Mouse (Mus musculus) forebrain, postnatal 0 days (tissue): ENCODE measurements around the gene Lix1l. TPM values are rescaled to one million over a fixed set of nuclear protein-coding genes. Genes with fewer than 3 reads are reported as not detected.
A peak's percentile ranks its signal among the peaks of the same experiment; 100 is the strongest.

ENCODE experiments used
- ATAC-seq: fragments of 200-750 bp; cut with Nextera tagmentation; 2 replicates; pipeline ENCODE4 v1.8.0; 2017; ENCODE audit warnings: mild to moderate bottlenecking, moderate library complexity
- DNase-seq: peaks from one replicate; pipeline ENCODE4 v3.0.0-alpha.2; 2015
- H3K27ac ChIP-seq: fragments of 300-500 bp; sonication (generic); 2 replicates; pipeline ENCODE4 v1.5.1; 2014; ENCODE audit warnings: low read depth, mild to moderate bottlenecking, antibody characterized with exemption, low read length, moderate library complexity, mixed read lengths
- H3K27me3 ChIP-seq: fragments of 300-500 bp; sonication (generic); 2 replicates; pipeline ENCODE4 v1.6.1; 2014; ENCODE audit warnings: mild to moderate bottlenecking, low read length, mixed read lengths; ENCODE audit not compliant: insufficient read depth
- H3K36me3 ChIP-seq: fragments of 300-500 bp; sonication (generic); 2 replicates; pipeline ENCODE4 v1.6.1; 2014; ENCODE audit warnings: mild to moderate bottlenecking, moderate library complexity; ENCODE audit not compliant: insufficient read depth
- H3K4me1 ChIP-seq: fragments of 300-500 bp; sonication (generic); 2 replicates; pipeline ENCODE4 v1.6.1; 2014; ENCODE audit warnings: antibody characterized with exemption; ENCODE audit not compliant: insufficient read depth
- H3K4me2 ChIP-seq: fragments of 300-500 bp; sonication (generic); 2 replicates; pipeline ENCODE4 v1.6.1; 2014; ENCODE audit warnings: low read depth, mild to moderate bottlenecking, moderate library complexity
- H3K4me3 ChIP-seq: fragments of 300-500 bp; sonication (generic); 2 replicates; pipeline ENCODE4 v1.5.1; 2014; ENCODE audit warnings: low read depth, low read length, mixed read lengths
- H3K9ac ChIP-seq: fragments of 300-500 bp; sonication (generic); 2 replicates; pipeline ENCODE4 v1.6.1; 2014; ENCODE audit warnings: mild to moderate bottlenecking
- H3K9me3 ChIP-seq: fragments of 300-500 bp; sonication (generic); 2 replicates; pipeline ENCODE4 v1.6.1; 2016; ENCODE audit warnings: low read length
- CTCF ChIP-seq: sonication (generic); IDR thresholded peaks from 2 replicates; pipeline ENCODE4 v1.5.1; 2016; ENCODE audit warnings: antibody characterized with exemption, control low read depth, low read depth
- WGBS: fragments of 180-500 bp; shearing (Covaris S2); extraction: QIAGEN DNeasy Blood & Tissue Kit; methylation state at CpG from one replicate; pipeline ENCODE4 v1.1.7; 2014; 5-methylcytosine and 5-hydroxymethylcytosine counted together
- polyA plus RNA-seq: library from polyadenylated mRNA; unstranded; fragments of >200 nt; fragmentation: Nextera tagmentation; extraction: Ambion mirVana; gene quantifications from 2 replicates; pipeline ENCODE4 v1.2.1, GENCODE M21; 2015
- total RNA-seq: library from RNA; depleted of rRNA; stranded (reverse); fragments of >200 nt; gene quantifications from 2 replicates; pipeline ENCODE4 v1.2.3, GENCODE M21; 2014

Lix1l gene
- total and polyA plus RNA-seq, 2 experiments from 2014 or later = 3.7 to 53.5 TPM

- Histone ChIP-seq H3K9me3 (no peaks in the 10 kb centered on the region), H3K27me3 (no peaks in the 10 kb centered on the region), H3K4me1 (no peaks in the 10 kb centered on the region), H3K4me3 (no peak overlapping the region), H3K27ac (no peak overlapping the region), H3K9ac (no peak overlapping the region), H3K36me3 (no peaks in the 10 kb centered on the region), H3K4me2 (no peak overlapping the region)
- ATAC-seq = no peak
- 94% methylated on average over 5 of the region's 5 CpGs for WGBS
- TF ChIP-seq CTCF = peak; percentile 23; the same call in 1 of the 2 replicates
- no peak for DNase-seq
Measured at GRCm38 (mm10) chr3:96583386-96583785, 17.6 kb upstream of the Lix1l start.

DNA sequence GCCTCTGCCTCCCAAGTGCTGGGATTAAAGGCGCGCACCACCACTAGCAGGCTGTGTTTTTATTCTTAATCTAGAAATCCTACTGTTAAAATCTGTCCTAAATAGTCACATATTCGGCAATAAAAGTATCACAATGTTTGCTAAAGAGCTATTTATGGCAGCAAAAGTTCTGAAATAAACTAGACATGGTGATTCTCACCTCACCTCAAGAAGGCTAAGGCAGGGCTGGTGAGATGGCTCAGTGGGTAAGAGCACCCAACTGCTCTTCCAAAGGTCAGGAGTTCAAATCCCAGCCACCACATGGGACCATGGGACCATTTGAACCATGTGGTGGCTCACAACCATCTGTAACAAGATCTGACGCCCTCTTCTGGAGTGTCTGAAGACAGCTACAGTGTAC lies 10.3 kb upstream of the Lix1l start:
- Histone ChIP-seq H3K27me3 (no peaks in the 10 kb centered on the region), H3K9ac (no peak overlapping the region), H3K4me1 (peaks cover 10% of the 10 kb centered on the region; the same call in 1 of the 2 replicates), H3K9me3 (no peaks in the 10 kb centered on the region), H3K36me3 (no peaks in the 10 kb centered on the region), H3K27ac (no peak overlapping the region), H3K4me3 (no peak overlapping the region), H3K4me2 (no peak overlapping the region)
- no peak for ATAC-seq
- no peak for TF ChIP-seq CTCF
- 83% methylated on average over 4 of the region's 4 CpGs for WGBS
- no peak for DNase-seq

DNA sequence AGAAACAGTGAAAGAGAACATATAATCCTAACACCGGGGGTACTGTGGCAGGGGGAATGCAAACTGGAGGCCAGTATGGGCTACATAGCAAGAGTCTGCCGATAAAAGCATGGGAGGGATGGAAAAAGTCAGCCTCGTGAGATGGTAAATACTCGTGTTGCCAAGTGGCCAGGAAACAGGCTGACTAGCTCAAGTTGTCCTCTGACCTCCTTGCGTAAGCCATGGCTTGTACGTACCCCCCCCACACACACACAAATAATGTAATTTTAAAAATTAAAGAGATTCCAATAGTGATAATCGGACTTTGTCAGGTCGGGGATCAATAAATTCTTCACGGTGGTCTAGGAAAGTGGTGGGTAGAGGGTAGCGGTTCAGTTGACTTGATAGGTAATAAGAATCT lies 7.6 kb upstream of the Lix1l start:
- H3K36me3 ChIP-seq = no peaks in the 10 kb centered on the region
- H3K4me2 ChIP-seq = peak overlapping the region; percentile 68
- peak overlapping the region; percentile 86 for H3K27ac ChIP-seq
- H3K27me3 ChIP-seq = no peaks in the 10 kb centered on the region
- no peak for ATAC-seq
- no peak for DNase-seq
- H3K9ac ChIP-seq = peak overlapping the region; percentile 69
- H3K4me3 ChIP-seq = peak overlapping the region; percentile 57
- WGBS = 0% methylated on average over 10 of the region's 10 CpGs
- peaks cover 19% of the 10 kb centered on the region; the same call in 1 of the 2 replicates for H3K4me1 ChIP-seq
- TF ChIP-seq CTCF = no peak
- no peaks in the 10 kb centered on the region for H3K9me3 ChIP-seq

GRCm38 (mm10) chr3:96593790-96594560 lies 7.0 kb upstream of the Lix1l start, which contains the start of gene Polr3gl:
TSS of gene Polr3gl (minus strand) at chr3:96594181.
- H3K9me3 ChIP-seq = no peaks in the 10 kb centered on the region
- no peaks in the 10 kb centered on the region for H3K27me3 ChIP-seq
- peak; percentile 42 for TF ChIP-seq CTCF
- peak within 1 kb of the TSS; percentile 90 for H3K27ac ChIP-seq
- H3K4me2 ChIP-seq = peak within 1 kb of the TSS; percentile 68
- H3K9ac ChIP-seq = peak within 1 kb of the TSS; percentile 69
- DNase-seq (peak; percentile 95), ATAC-seq (peak; percentile 87)
- peak within 1 kb of the TSS; percentile 57 for H3K4me3 ChIP-seq
- H3K36me3 ChIP-seq = no peaks in the 10 kb centered on the region
- WGBS = under 1% methylated on average over 38 of the region's 38 CpGs
- peaks cover 22% of the 10 kb centered on the region; the same call in 1 of the 2 replicates for H3K4me1 ChIP-seq

- H3K4me1 ChIP-seq = peaks cover 22% of the 10 kb centered on the region; the same call in 1 of the 2 replicates
- no peak overlapping the region for H3K9ac ChIP-seq
- TF ChIP-seq CTCF = no peak
- H3K4me3 ChIP-seq = no peak overlapping the region
- peak overlapping the region; percentile 90; the same call in 1 of the 2 replicates for H3K27ac ChIP-seq
- no peaks in the 10 kb centered on the region for H3K27me3 ChIP-seq
- DNase-seq = no peak
- no peak overlapping the region for H3K4me2 ChIP-seq
- H3K9me3 ChIP-seq = no peaks in the 10 kb centered on the region
- ATAC-seq = no peak
- WGBS = 83% methylated on average over 5 of the region's 5 CpGs
- H3K36me3 ChIP-seq = no peaks in the 10 kb centered on the region
Measured at GRCm38 (mm10) chr3:96594851-96595250, 6.1 kb upstream of the Lix1l start.

GRCm38 (mm10) chr3:96595661-96596060 lies 5.3 kb upstream of the Lix1l start:
- Histone ChIP-seq H3K9ac (peak overlapping the region; percentile 81; the same call in 1 of the 2 replicates), H3K9me3 (no peaks in the 10 kb centered on the region), H3K4me1 (peaks cover 26% of the 10 kb centered on the region), H3K27ac (peak overlapping the region; percentile 90), H3K4me2 (peak overlapping the region; percentile 100), H3K27me3 (no peaks in the 10 kb centered on the region), H3K36me3 (no peaks in the 10 kb centered on the region), H3K4me3 (peak overlapping the region; percentile 59)
- WGBS = 29% methylated on average over 6 of the region's 6 CpGs
- ATAC-seq (no peak; the same call in 1 of the 2 replicates), DNase-seq (peak; percentile 54)
- no peak for TF ChIP-seq CTCF

- TF ChIP-seq CTCF = no peak
- Histone ChIP-seq H3K4me3 (peak within 1 kb of the TSS; percentile 59), H3K4me1 (peaks cover 26% of the 10 kb centered on the region), H3K27ac (peak within 1 kb of the TSS; percentile 90), H3K4me2 (peak within 1 kb of the TSS; percentile 100), H3K36me3 (no peaks in the 10 kb centered on the region), H3K27me3 (no peaks in the 10 kb centered on the region), H3K9ac (peak within 1 kb of the TSS; percentile 81), H3K9me3 (no peaks in the 10 kb centered on the region)
- peak; percentile 75 for DNase-seq
- 1% methylated on average over 20 of the region's 23 CpGs for WGBS
- peak; percentile 14 for ATAC-seq
Measured at GRCm38 (mm10) chr3:96596228-96596707, 4.7 kb upstream of the Lix1l start, which contains the start of gene Ankrd34a. TSS of gene Ankrd34a (plus strand) at chr3:96596636.
